Mouse (Mus musculus) liver, embryonic 14.5 days (tissue): ENCODE data around the gene Sema3a. TPM values are rescaled to one million over a fixed set of nuclear protein-coding genes. Genes with fewer than 3 reads are reported as not detected.

Experiments
- ATAC-seq: fragments of 200-750 bp; cut with Nextera tagmentation; 2 replicates; pipeline ENCODE4 v1.8.0; 2017; ENCODE audit warnings: moderate number of reproducible peaks, mild to moderate bottlenecking, moderate library complexity; ENCODE audit not compliant: insufficient read depth
- DNase-seq, 3 experiments: peaks; one replicate each; pipeline ENCODE4 v3.0.0-alpha.2; 2012 to 2013; ENCODE audit warnings: low read depth in 3 of 3, low spot score in 3 of 3
- H3K27ac ChIP-seq: fragments of 300-500 bp; sonication (generic); 2 replicates; pipeline ENCODE4 v1.5.1; 2014; ENCODE audit warnings: moderate library complexity, mild to moderate bottlenecking, control low read depth, inconsistent platforms
- H3K27me3 ChIP-seq: fragments of 300-500 bp; sonication (generic); 2 replicates; pipeline ENCODE4 v1.6.1; 2014; ENCODE audit warnings: mild to moderate bottlenecking, low read length, moderate library complexity; ENCODE audit not compliant: control insufficient read depth, insufficient read depth
- H3K36me3 ChIP-seq: fragments of 300-500 bp; sonication (generic); replicated peaks from 2 replicates; pipeline ENCODE4 v1.6.1; 2014; ENCODE audit warnings: low read depth; ENCODE audit not compliant: control insufficient read depth, insufficient read depth
- H3K4me1 ChIP-seq, 2 experiments: fragments of 200-500 bp in 1 of 2; fragments of 300-500 bp in 1 of 2; sonication (generic) in 1 of 2; replicated peaks; 2 replicates each; pipeline ENCODE4 v1.6.1; 2012 to 2014; ENCODE audit warnings: antibody characterized with exemption in 1 of 2, inconsistent platforms in 1 of 2, low read length in 1 of 2; ENCODE audit not compliant: control insufficient read depth in 2 of 2, insufficient read depth in 2 of 2
- H3K4me2 ChIP-seq: fragments of 300-500 bp; sonication (generic); 2 replicates; pipeline ENCODE4 v1.6.1; 2014; ENCODE audit warnings: low read depth, mild to moderate bottlenecking, control low read depth, moderate library complexity
- H3K4me3 ChIP-seq, 2 experiments: fragments of 200-500 bp in 1 of 2; fragments of 300-500 bp in 1 of 2; sonication (generic) in 1 of 2; 2 replicates each; pipeline ENCODE4 v1.5.1; 2012 to 2014; ENCODE audit warnings: low read depth in 2 of 2, low read length in 2 of 2, mild to moderate bottlenecking in 2 of 2, control low read depth in 1 of 2, inconsistent platforms in 1 of 2, moderate library complexity in 1 of 2; ENCODE audit not compliant: insufficient read depth in 1 of 2
- H3K9ac ChIP-seq: fragments of 300-500 bp; sonication (generic); replicated peaks from 2 replicates; pipeline ENCODE4 v1.6.1; 2014; ENCODE audit warnings: mild to moderate bottlenecking, control low read depth, moderate library complexity
- H3K9me3 ChIP-seq: fragments of 300-500 bp; sonication (generic); 2 replicates; pipeline ENCODE4 v1.6.1; 2016; ENCODE audit warnings: low read length, mixed read lengths; ENCODE audit not compliant: control insufficient read depth
- CTCF ChIP-seq: IDR thresholded peaks from 2 replicates; pipeline ENCODE4 v1.5.1; 2016; ENCODE audit warnings: antibody characterized with exemption, low read depth, control low read depth
- EP300 ChIP-seq: IDR thresholded peaks from 2 replicates; pipeline ENCODE4 v1.6.1; 2016; ENCODE audit warnings: antibody characterized with exemption, low read depth
- WGBS: fragments of 180-500 bp; shearing (Covaris S2); extraction: QIAGEN DNeasy Blood & Tissue Kit; methylation state at CpG from one replicate; pipeline ENCODE4 v1.1.7; 2014; ENCODE audit not compliant: insufficient replicate concordance; 5-methylcytosine and 5-hydroxymethylcytosine counted together
- polyA plus RNA-seq, 2 experiments: library from polyadenylated mRNA; depleted of rRNA in 1 of 2; stranded (reverse) in 1 of 2; unstranded in 1 of 2; fragments of >200 nt; fragmentation: Nextera tagmentation in 1 of 2; extraction: Ambion mirVana in 1 of 2; gene quantifications; 2 replicates each; pipeline versions ENCODE4 v1.2.1 to v1.2.3; 2012 to 2014

Sema3a gene
- polyA plus RNA-seq, 2 experiments, result 1.0 to 2.4 TPM

- no peak for ATAC-seq
- Histone ChIP-seq H3K4me1 (no peaks in the 10 kb centered on the region), H3K4me3 (no peak overlapping the region), H3K9ac (no peak overlapping the region), H3K27me3 (no peaks in the 10 kb centered on the region), H3K9me3 (no peaks in the 10 kb centered on the region), H3K4me2 (no peak overlapping the region), H3K27ac (no peak overlapping the region), H3K36me3 (no peaks in the 10 kb centered on the region)
- no peak for DNase-seq
- TF ChIP-seq EP300 (no peak), CTCF (no peak)
- 56% methylated on average over 2 of the region's 2 CpGs for WGBS
Observed at GRCm38 (mm10) chr5:13431827-13432226, 306.6 kb downstream of the Sema3a start.

- Histone ChIP-seq H3K36me3 (no peaks in the 10 kb centered on the region), H3K9ac (no peak overlapping the region), H3K27ac (no peak overlapping the region), H3K9me3 (no peaks in the 10 kb centered on the region), H3K4me2 (no peak overlapping the region), H3K4me3 (no peak overlapping the region), H3K4me1 (no peaks in the 10 kb centered on the region), H3K27me3 (no peaks in the 10 kb centered on the region)
- TF ChIP-seq CTCF, result no peak
- no peak for TF ChIP-seq EP300
- ATAC-seq (no peak), DNase-seq (no peak)
- WGBS, result 49% methylated on average over 3 of the region's 3 CpGs
Observed at GRCm38 (mm10) chr5:13432574-13432973, 307.4 kb downstream of the Sema3a start.

- H3K4me1 ChIP-seq, result no peaks in the 10 kb centered on the region
- H3K9me3 ChIP-seq, result no peaks in the 10 kb centered on the region
- WGBS, result 65% methylated on average over 2 of the region's 2 CpGs
- H3K9ac ChIP-seq, result no peak overlapping the region
- no peaks in the 10 kb centered on the region for H3K36me3 ChIP-seq
- ATAC-seq (no peak), DNase-seq (no peak)
- H3K27ac ChIP-seq, result no peak overlapping the region
- no peak overlapping the region for H3K4me3 ChIP-seq
- no peaks in the 10 kb centered on the region for H3K27me3 ChIP-seq
- H3K4me2 ChIP-seq, result no peak overlapping the region
- TF ChIP-seq CTCF, result no peak
- no peak for TF ChIP-seq EP300
Observed at GRCm38 (mm10) chr5:13433303-13433702, 308.1 kb downstream of the Sema3a start.

GRCm38 (mm10) chr5:13441112-13441511 lies 315.9 kb downstream of the Sema3a start:
- no peak for DNase-seq
- Histone ChIP-seq H3K4me3 (no peak overlapping the region), H3K27ac (no peak overlapping the region), H3K4me1 (no peaks in the 10 kb centered on the region), H3K4me2 (no peak overlapping the region), H3K9ac (no peak overlapping the region), H3K9me3 (no peaks in the 10 kb centered on the region), H3K27me3 (no peaks in the 10 kb centered on the region), H3K36me3 (no peaks in the 10 kb centered on the region)
- TF ChIP-seq CTCF (no peak), EP300 (no peak)
- ATAC-seq, result no peak

- H3K4me2 ChIP-seq, result no peak overlapping the region
- H3K4me3 ChIP-seq, result no peak overlapping the region
- no peak overlapping the region for H3K9ac ChIP-seq
- no peak for TF ChIP-seq EP300
- no peak for TF ChIP-seq CTCF
- no peaks in the 10 kb centered on the region for H3K27me3 ChIP-seq
- H3K36me3 ChIP-seq, result no peaks in the 10 kb centered on the region
- H3K27ac ChIP-seq, result no peak overlapping the region
- WGBS, result 34% methylated on average over 1 of the region's 1 CpGs
- H3K4me1 ChIP-seq, result no peaks in the 10 kb centered on the region
- no peaks in the 10 kb centered on the region for H3K9me3 ChIP-seq
- ATAC-seq, result no peak
- no peak for DNase-seq
Observed at GRCm38 (mm10) chr5:13460182-13461001, 335.2 kb downstream of the Sema3a start.
